Mouse (Mus musculus): Measurements from ENCODE around the gene Gpr4.

DNA sequence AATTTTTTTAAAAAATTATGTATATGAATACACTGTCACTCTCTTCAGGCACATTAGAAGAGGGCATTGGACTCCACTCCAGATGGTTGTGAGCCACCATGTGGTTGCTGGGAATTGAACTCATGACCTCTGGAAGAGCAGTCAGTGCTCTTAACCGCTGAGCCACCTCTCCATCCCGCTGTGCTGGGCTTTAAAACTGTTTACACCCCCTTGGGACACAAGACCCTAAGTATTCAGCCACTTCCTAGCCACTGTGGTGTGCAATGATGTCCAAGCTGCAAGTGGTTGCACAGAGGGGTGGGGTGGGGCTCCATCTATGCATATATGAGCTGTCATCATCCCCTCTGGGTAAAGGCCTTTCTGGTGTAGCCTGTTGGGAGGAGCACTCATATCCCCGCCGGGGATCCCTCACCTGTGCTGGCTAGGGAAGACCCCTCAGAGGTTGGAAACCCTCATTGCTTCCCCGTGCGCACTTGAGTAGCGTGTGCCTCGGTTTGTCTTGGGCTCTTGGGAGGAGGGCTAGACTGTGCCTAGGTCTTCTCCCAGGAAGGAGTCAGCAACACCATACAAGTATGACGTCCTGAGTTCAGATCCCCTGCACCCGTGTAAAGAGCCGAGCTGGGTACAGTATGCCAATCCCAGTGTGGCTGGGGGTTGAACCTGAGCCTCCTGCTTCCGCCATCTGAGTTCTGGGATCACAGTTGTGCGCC is 4.0 kb upstream of the Gpr4 start:
- TF ChIP-seq GATA1 (IDR thresholded peaks at IDR 0.05; ENCODE audit: borderline replicate concordance, low read length) (no peak), FLI1 (IDR thresholded peaks at IDR 0.05; ENCODE audit: low read length) (no peak)

Data from megakaryocyte, embryonic 14.5 days (primary cell).